Mouse (Mus musculus): Measurements from ENCODE around the gene Ptpn13. TPM values are rescaled to one million over a fixed set of nuclear protein-coding genes. Genes with fewer than 3 reads are reported as not detected.

Gene Ptpn13
- total RNA-seq, 4 experiments from 2014 or later: 10.9 to 13.5 (median 11.5) TPM

GRCm38 (mm10) chr5:103593575-103593974 is 168.6 kb downstream of the Ptpn13 start:
- DNase-seq (ENCODE audit: low spot score in 2 of 2): no peak

GRCm38 (mm10) chr5:103595394-103596226 is 170.6 kb downstream of the Ptpn13 start:
- no peak for DNase-seq (ENCODE audit: low spot score in 2 of 2)

- no peak for DNase-seq (ENCODE audit: low spot score in 2 of 2)
Observed at GRCm38 (mm10) chr5:103596467-103597146, 171.6 kb downstream of the Ptpn13 start.

- DNase-seq (ENCODE audit: low spot score in 2 of 2): no peak
Observed at GRCm38 (mm10) chr5:103597604-103598003, 172.6 kb downstream of the Ptpn13 start.

- DNase-seq (ENCODE audit: low spot score in 2 of 2): no peak
Observed at GRCm38 (mm10) chr5:103598264-103598663, 173.3 kb downstream of the Ptpn13 start.

- DNase-seq (ENCODE audit: low spot score in 2 of 2): no peak
Observed at GRCm38 (mm10) chr5:103598881-103599280, 173.9 kb downstream of the Ptpn13 start.

GRCm38 (mm10) chr5:103603115-103603893 is 178.3 kb downstream of the Ptpn13 start:
- no peak for DNase-seq (ENCODE audit: low spot score in 2 of 2)

GRCm38 (mm10) chr5:103605707-103606106 is 180.7 kb downstream of the Ptpn13 start:
- no peak for DNase-seq (ENCODE audit: low spot score in 2 of 2)

GRCm38 (mm10) chr5:103610148-103610547 is 185.2 kb downstream of the Ptpn13 start:
- DNase-seq (ENCODE audit: low spot score in 2 of 2): no peak

- DNase-seq (ENCODE audit: low spot score in 2 of 2): no peak
Observed at GRCm38 (mm10) chr5:103610856-103611472, 186.0 kb downstream of the Ptpn13 start.

GRCm38 (mm10) chr5:103612316-103612715 is 187.3 kb downstream of the Ptpn13 start:
- DNase-seq (ENCODE audit: low spot score in 2 of 2): no peak

GRCm38 (mm10) chr5:103614356-103614755 is 189.4 kb downstream of the Ptpn13 start:
- DNase-seq (ENCODE audit: low spot score in 2 of 2): no peak

GRCm38 (mm10) chr5:103617191-103617590 is 192.2 kb downstream of the Ptpn13 start:
- no peak for DNase-seq (ENCODE audit: low spot score in 2 of 2)

- no peak for DNase-seq (ENCODE audit: low spot score in 2 of 2)
Observed at GRCm38 (mm10) chr5:103620301-103620973, 195.4 kb downstream of the Ptpn13 start.

- no peak for DNase-seq (ENCODE audit: low spot score in 2 of 2)
Observed at GRCm38 (mm10) chr5:103622321-103622720, 197.3 kb downstream of the Ptpn13 start.

GRCm38 (mm10) chr5:103624831-103625230 is 199.8 kb downstream of the Ptpn13 start:
- no peak for DNase-seq (ENCODE audit: low spot score in 2 of 2)

GRCm38 (mm10) chr5:103628499-103628898 is 203.5 kb downstream of the Ptpn13 start:
- DNase-seq (ENCODE audit: low spot score in 2 of 2): no peak

- peak; percentile 5 to 29 for DNase-seq (ENCODE audit: low spot score in 2 of 2)
Observed at GRCm38 (mm10) chr5:103629111-103629764, 204.2 kb downstream of the Ptpn13 start, which contains the start of gene Slc10a6. Gene Slc10a6 (minus strand): TSS chr5:103629403.

- DNase-seq (ENCODE audit: low spot score in 2 of 2): no peak
Observed at GRCm38 (mm10) chr5:103629854-103630580, 205.0 kb downstream of the Ptpn13 start.
